Mouse (Mus musculus) heart, postnatal 0 days (tissue): ENCODE results near the gene Nme3.

Experiments used
- CTCF ChIP-seq: IDR thresholded peaks from 2 replicates; pipeline ENCODE4 v1.5.1; 2016; ENCODE audit warnings: antibody characterized with exemption, control low read depth, low read depth
- EP300 ChIP-seq: IDR thresholded peaks from 2 replicates; pipeline ENCODE4 v1.6.1; 2016; ENCODE audit warnings: antibody characterized with exemption, low read depth

GRCm38 (mm10) chr17:24858967-24859366 lies 37.3 kb upstream of the Nme3 start:
- TF ChIP-seq CTCF (no peak), EP300 (no peak)
